Mouse (Mus musculus) Patski (cell line): ENCODE results near the gene Rtn2. TPM values are rescaled to one million over a fixed set of nuclear protein-coding genes. Genes with fewer than 3 reads are reported as not detected.

ENCODE experiments used
- ATAC-seq: fragments of 100-300 bp; one replicate; pipeline ENCODE4 v1.8.0; 2021
- CTCF ChIA-PET: fragments of 350-600 bp; sonication (Branson Sonifier 250); formaldehyde crosslinking; loops from one replicate; lab custom pipeline; 2022; ENCODE audit warnings: inconsistent platforms; lab: Charles Lee
- POLR2A ChIA-PET: fragments of 350-600 bp; sonication (Branson Sonifier 250); formaldehyde crosslinking; loops from one replicate; lab custom pipeline; 2022; ENCODE audit warnings: antibody characterized with exemption, inconsistent platforms; lab: Charles Lee
- DNase-seq: peaks from one replicate; pipeline ENCODE4 v3.0.0-alpha.2; 2011; ENCODE audit warnings: low read depth, low spot score
- H3K27me3 ChIP-seq: fragments of 371-371 bp; one replicate; pipeline ENCODE4 v1.5.1; 2021
- CTCF ChIP-seq: fragments of 100-300 bp; IDR thresholded peaks from one replicate; pipeline ENCODE4 v1.5.1; 2021
- in situ Hi-C: fragments of 300-500 bp; cut with MboI; formaldehyde crosslinking; loops from 3 replicates; pipeline ENCODE4 v1.11.1; 2018; ENCODE audit warnings: low pct_unique_long_range_greater_than_20kb, mixed read lengths
- polyA plus RNA-seq: library from polyadenylated mRNA; unstranded; gene quantifications from one replicate; pipeline ENCODE4 v1.2.3, GENCODE M21; 2021

Rtn2 gene
- polyA plus RNA-seq, 1 experiment from 2014 or later: 4.0 TPM

- no peaks in the 10 kb centered on the region for H3K27me3 ChIP-seq
- DNase-seq (no peak), ATAC-seq (peak; percentile 77)
- in situ Hi-C loops: no loop called here
- TF ChIP-seq CTCF: no peak
- POLR2A ChIA-PET: no interaction called here
- CTCF ChIA-PET: interaction anchor here (1.3 to 2.5 kb wide), 3 partner anchors 30 to 43 kb away, joined by 3 to 10 read pairs (median 3); no protein-coding TSS in a partner anchor
Measured at GRCm38 (mm10) chr7:19338596-19338995, 56.2 kb downstream of the Rtn2 start.

GRCm38 (mm10) chr7:19341250-19341649, 58.8 kb downstream of the Rtn2 start:
- TF ChIP-seq CTCF: no peak
- in situ Hi-C loops: loop anchor here (5.0 kb wide), 1 partner anchor 39 kb away; no protein-coding TSS in a partner anchor
- CTCF ChIA-PET: interaction anchor here (1.7 to 4.9 kb wide), 4 partner anchors 13 to 60 kb away, joined by 4 to 57 read pairs (median 15); no protein-coding TSS in a partner anchor
- POLR2A ChIA-PET: no interaction called here
- DNase-seq: no peak
- no peaks in the 10 kb centered on the region for H3K27me3 ChIP-seq
- ATAC-seq: no peak

DNA sequence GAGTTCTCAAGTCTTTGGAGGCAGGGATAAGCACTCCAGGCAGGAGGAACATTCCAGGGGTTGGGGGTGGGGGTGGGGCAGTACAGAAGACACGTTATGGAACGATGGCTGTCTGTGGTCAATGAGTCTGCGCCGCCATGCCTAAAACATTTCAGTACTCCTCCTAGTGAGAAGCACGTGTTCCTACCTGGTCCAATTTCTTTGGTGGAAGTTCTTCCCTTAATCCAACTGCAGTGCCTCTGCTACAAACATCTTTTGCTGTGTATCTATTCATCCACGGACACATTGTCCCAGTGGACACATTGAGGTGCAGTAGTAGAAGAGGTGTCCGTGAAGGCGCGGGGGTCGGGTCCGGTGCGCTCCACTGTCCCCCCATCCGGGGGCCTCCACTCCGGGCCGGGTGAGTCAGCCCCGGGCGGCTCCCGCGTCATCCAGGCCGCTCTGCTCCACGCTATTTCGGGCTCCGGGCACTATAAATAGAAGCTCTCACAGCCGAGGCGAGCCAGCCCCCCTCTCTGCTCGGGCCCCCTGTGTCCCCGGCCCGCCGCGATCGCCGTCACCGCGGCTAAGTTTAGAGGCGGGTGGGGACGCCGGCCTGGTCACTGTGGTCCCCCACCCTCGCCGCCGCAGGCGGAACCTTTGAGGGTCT, 59.5 kb downstream of the Rtn2 start:
- TF ChIP-seq CTCF: no peak
- in situ Hi-C loops: loop anchor here (5.0 kb wide), 1 partner anchor 40 kb away; no protein-coding TSS in a partner anchor
- ATAC-seq (no peak), DNase-seq (no peak)
- CTCF ChIA-PET: interaction anchor here (0.9 to 4.9 kb wide), 15 partner anchors 8 to 116 kb away, joined by 4 to 57 read pairs (median 7); no protein-coding TSS in a partner anchor
- H3K27me3 ChIP-seq: no peaks in the 10 kb centered on the region
- POLR2A ChIA-PET: interaction anchor here (0.7 to 1.2 kb wide), 4 partner anchors 17 to 113 kb away, joined by 3 to 4 read pairs (median 3); partner anchors contain the start of gene Opa3

DNA sequence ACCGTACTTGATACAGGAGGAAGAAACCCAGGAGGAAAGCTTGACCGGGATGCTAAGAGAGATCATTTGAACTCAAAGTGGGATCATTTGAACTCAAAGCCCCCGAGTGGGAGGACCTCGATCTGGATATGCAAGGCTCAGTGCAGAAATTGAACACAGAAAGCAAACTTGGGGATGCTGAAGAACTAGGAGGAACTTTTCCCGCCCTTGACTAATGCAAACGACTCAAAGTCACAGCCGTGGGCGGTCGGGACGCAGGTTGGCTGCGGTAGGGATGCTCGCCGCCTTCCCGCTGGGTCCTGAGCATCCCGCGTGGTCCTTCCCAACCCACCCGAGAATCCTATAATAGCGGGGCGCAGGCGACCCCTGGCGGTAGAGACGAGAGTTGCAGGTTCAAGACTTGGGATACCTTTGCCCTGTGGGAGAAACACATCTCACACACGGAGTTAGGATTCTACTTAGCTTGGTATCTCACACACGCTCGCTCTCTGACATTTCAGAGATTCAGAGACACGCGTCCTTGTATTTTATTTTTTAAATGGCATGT, 60.1 kb downstream of the Rtn2 start:
- no peaks in the 10 kb centered on the region for H3K27me3 ChIP-seq
- in situ Hi-C loops: loop anchor here (5.0 kb wide), 1 partner anchor 40 kb away; no protein-coding TSS in a partner anchor
- ATAC-seq (no peak), DNase-seq (no peak)
- ChIA-PET POLR2A (interaction anchor here (0.7 to 1.4 kb wide), 5 partner anchors 16 to 114 kb away, joined by 3 to 5 read pairs (median 3); partner anchors contain the start of gene Opa3), CTCF (interaction anchor here (0.9 to 4.9 kb wide), 20 partner anchors 9 to 116 kb away, joined by 3 to 57 read pairs (median 5); no protein-coding TSS in a partner anchor)
- no peak for TF ChIP-seq CTCF

DNA sequence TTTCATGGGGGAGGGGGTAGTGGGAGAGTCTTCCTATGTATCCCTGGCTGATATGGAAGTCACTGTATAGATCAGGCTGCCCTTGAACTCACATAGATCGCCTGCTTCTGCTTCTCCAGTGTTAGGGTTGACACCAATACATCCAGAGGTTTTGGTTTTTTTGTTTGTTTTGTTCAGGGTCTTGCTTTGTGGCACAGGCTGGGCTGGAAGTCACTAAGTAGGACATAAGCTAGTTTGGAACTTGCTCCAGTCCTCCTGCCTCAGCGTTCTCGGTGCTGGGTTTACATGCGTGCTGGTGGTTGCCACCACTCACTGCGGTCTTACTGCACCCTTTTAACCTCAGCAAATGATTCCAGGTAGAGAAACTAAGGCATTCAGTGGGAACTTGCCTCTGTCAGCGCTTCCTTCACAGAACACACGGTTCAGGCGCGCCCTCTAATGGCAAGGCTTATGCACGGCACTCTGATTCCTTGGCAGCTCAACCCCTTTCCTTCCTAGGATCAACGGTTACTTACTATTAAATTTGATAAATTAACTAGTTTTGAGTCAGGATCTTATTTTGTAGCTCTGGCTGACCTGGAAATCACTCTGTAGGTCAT, 60.9 kb downstream of the Rtn2 start:
- ChIA-PET POLR2A (interaction anchor here (1.4 kb wide), 1 partner anchor 34 kb away, joined by 5 read pairs; no protein-coding TSS in a partner anchor), CTCF (interaction anchor here (0.9 to 4.9 kb wide), 22 partner anchors 9 to 110 kb away, joined by 3 to 57 read pairs (median 5); no protein-coding TSS in a partner anchor)
- no peak for TF ChIP-seq CTCF
- in situ Hi-C loops: loop anchor here (5.0 kb wide), 1 partner anchor 41 kb away; no protein-coding TSS in a partner anchor
- H3K27me3 ChIP-seq: no peaks in the 10 kb centered on the region
- ATAC-seq: no peak
- DNase-seq: no peak

DNA sequence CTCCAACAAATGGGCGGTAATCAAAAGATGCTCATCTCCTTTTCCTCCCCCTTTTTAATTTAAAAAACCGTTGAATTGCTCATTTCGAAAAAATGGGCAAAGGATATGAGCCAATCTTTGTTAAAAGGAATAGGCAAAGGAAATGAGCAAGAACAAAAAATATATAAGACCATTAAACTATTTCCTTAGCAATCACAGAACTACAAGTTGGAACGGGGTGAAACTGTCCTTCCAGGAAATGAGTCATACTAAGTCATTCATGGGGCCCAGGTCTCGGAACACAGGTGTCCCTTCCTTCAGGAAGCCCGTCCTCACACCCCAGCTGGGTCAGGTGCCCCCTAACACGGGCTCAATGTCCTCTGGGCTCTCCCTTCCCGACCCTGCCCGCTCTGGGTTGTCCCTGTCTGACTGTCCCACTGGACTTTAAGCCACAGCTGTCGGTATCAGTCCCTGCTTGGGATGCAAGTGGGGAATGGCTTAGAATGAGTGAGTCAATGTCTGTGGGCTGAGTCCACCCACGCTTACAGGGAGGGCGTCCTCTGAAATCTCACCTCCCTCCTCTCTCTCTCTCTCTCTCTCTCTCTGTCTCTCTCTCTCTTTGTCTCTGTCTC, 61.9 kb downstream of the Rtn2 start, which contains the start of gene Ercc1:
Gene Ercc1 (plus strand): TSS at position 542 of the 611 bp plus-strand sequence.
- in situ Hi-C loops: loop anchor here (5.0 kb wide), 1 partner anchor 42 kb away; no protein-coding TSS in a partner anchor
- ChIA-PET CTCF (interaction anchor here (1.0 to 4.9 kb wide), 11 partner anchors 17 to 135 kb away, joined by 3 to 57 read pairs (median 10); no protein-coding TSS in a partner anchor), POLR2A (interaction anchor here (0.5 to 1.4 kb wide), 4 partner anchors 35 to 55 kb away, joined by 3 to 5 read pairs (median 4); partner anchors contain the start of gene Fosb)
- ATAC-seq (peak; percentile 11), DNase-seq (no peak)
- no peaks in the 10 kb centered on the region for H3K27me3 ChIP-seq
- TF ChIP-seq CTCF: no peak

DNA sequence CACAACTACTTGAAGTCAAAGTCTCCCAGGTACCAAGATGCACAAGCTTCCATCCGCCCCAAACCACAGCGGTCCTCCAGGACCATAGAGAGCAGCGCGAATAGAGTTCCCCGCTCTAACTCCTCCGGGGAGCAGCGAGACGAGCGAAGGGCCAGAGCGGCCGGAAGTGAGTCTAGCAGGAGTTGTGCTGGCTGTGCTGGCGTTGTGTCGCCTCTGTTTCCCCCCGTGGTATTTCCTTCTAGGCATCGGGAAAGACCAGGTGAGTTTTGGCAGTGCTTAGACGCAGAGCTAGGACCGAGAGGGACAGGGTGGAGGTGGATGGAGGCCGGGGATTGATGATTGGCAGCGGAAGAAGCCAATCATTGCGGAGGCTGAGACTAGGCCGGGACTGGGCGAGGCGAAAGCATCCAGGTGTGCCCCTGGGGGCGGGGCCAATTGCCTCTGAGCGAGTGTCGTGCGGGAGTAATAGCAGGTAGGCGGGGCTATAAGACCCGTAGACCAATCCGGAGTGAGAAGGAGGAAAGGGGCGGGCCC, 62.6 kb downstream of the Rtn2 start:
- POLR2A ChIA-PET: interaction anchor here (0.5 to 1.2 kb wide), 3 partner anchors 35 to 55 kb away, joined by 3 to 4 read pairs (median 4); partner anchors contain the start of gene Fosb
- peak; percentile 89 for ATAC-seq
- DNase-seq: peak; percentile 98
- in situ Hi-C loops: loop anchor here (5.0 kb wide), 1 partner anchor 43 kb away; no protein-coding TSS in a partner anchor
- H3K27me3 ChIP-seq: no peaks in the 10 kb centered on the region
- CTCF ChIA-PET: interaction anchor here (1.0 to 4.9 kb wide), 6 partner anchors 14 to 135 kb away, joined by 3 to 57 read pairs (median 7); partner anchors contain the start of genes Cd3eap and Ppp1r13l
- TF ChIP-seq CTCF: no peak

Other genes starting within 250 kb of the Rtn2 start
- not detected for gene Rsph6a, start 227.9 kb upstream of the Rtn2 start, polyA plus RNA-seq
- 73.4 TPM for gene Dmwd, start 206.4 kb upstream of the Rtn2 start, polyA plus RNA-seq
- gene Dmpk, start 198.8 kb upstream of the Rtn2 start, polyA plus RNA-seq: 154 TPM
- 12.6 TPM for gene Six5, start 188.0 kb upstream of the Rtn2 start, polyA plus RNA-seq
- gene Gm4969, start 164.3 kb upstream of the Rtn2 start, polyA plus RNA-seq: 0.03 TPM
- gene Fbxo46, start 162.8 kb upstream of the Rtn2 start, polyA plus RNA-seq: 13.0 TPM
- 15.8 TPM for gene Qpctl, start 133.3 kb upstream of the Rtn2 start, polyA plus RNA-seq
- 108 TPM for gene Snrpd2, start 132.9 kb upstream of the Rtn2 start, polyA plus RNA-seq
- gene Gipr, start 116.5 kb upstream of the Rtn2 start, polyA plus RNA-seq: 0.08 TPM
- 73.6 TPM for gene Eml2, start 106.2 kb upstream of the Rtn2 start, polyA plus RNA-seq
- 0.19 TPM for gene Gpr4, start 70.1 kb upstream of the Rtn2 start, polyA plus RNA-seq
- gene Opa3, start 54.3 kb upstream of the Rtn2 start, polyA plus RNA-seq: 39.2 TPM
- 142 TPM for gene Vasp, start 10.8 kb upstream of the Rtn2 start, polyA plus RNA-seq
- gene Ppm1n, start 2.6 kb upstream of the Rtn2 start, polyA plus RNA-seq: 0.14 TPM
- 72.9 TPM for gene Fosb, start 27.4 kb downstream of the Rtn2 start, polyA plus RNA-seq
- 40.9 TPM for gene Ercc1, start 62.2 kb downstream of the Rtn2 start, polyA plus RNA-seq
- gene Cd3eap, start 76.9 kb downstream of the Rtn2 start, polyA plus RNA-seq: 16.6 TPM
- 11.9 TPM for gene Ppp1r13l, start 77.1 kb downstream of the Rtn2 start, polyA plus RNA-seq
- gene Ercc2, start 99.4 kb downstream of the Rtn2 start, polyA plus RNA-seq: 26.2 TPM
- gene Klc3, start 121.5 kb downstream of the Rtn2 start, polyA plus RNA-seq: 44.0 TPM
- gene Ckm, start 122.2 kb downstream of the Rtn2 start, polyA plus RNA-seq: not detected
- gene Mark4, start 176.2 kb downstream of the Rtn2 start, polyA plus RNA-seq: 34.8 TPM
- not detected for gene Exoc3l2, start 180.7 kb downstream of the Rtn2 start, polyA plus RNA-seq
- gene Bloc1s3, start 225.7 kb downstream of the Rtn2 start, polyA plus RNA-seq: 9.8 TPM
- gene Trappc6a, start 225.8 kb downstream of the Rtn2 start, polyA plus RNA-seq: 36.5 TPM
- 0.15 TPM for gene Nkpd1, start 235.2 kb downstream of the Rtn2 start, polyA plus RNA-seq